Mouse (Mus musculus) lung, postnatal 36 days (tissue): Measurements from ENCODE around the gene Mlec.
"Not testable (repeated sequence)": the region's sequence is repeated elsewhere in the genome, so short reads cannot be mapped to it uniquely, and the experiment has no call there.

ENCODE experiments used
- DNase-seq: peaks from one replicate; pipeline ENCODE4 v3.0.0; 2022; ENCODE audit warnings: mixed read lengths

The Mlec gene

DNA sequence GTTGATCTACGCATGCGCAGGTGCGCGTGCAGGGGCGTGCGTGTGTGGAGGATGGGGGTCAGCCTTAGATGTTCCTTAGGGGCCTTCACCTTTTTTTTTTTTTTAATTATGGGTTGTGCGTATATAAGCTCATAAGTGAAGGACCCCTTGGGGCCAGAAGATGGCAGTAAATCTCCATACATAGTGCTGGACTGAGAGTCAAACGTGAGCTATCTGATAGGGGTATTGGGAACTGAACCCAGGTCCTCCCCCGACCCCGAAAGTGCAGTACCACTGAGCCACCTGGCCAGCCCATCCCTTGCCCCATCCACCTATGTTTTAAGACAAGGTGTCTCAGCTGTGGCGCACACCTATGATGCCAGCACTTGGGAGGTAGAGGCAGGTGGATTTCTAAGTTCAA is 21.6 kb upstream of the Mlec start:
- DNase-seq, result no peak

DNA sequence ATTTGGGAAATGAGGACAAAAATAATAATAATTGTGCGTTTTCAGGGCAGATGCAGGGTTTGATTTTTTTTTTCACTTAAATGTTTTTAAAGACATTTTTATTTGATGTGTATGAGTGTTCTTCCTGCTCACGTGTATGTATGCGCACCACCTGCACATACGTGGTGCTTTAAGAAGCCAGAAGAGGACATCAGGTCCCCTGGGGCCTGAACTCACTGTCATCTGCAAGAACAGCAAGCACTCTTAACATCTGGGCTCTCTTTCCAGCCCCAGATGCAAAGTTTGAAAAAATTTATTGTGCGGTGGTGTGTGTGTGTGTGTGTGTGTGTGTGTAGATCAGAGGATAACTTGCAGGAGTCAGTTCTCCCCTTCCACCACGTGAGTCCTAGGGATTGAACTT is 19.9 kb upstream of the Mlec start:
- DNase-seq, result no peak

DNA sequence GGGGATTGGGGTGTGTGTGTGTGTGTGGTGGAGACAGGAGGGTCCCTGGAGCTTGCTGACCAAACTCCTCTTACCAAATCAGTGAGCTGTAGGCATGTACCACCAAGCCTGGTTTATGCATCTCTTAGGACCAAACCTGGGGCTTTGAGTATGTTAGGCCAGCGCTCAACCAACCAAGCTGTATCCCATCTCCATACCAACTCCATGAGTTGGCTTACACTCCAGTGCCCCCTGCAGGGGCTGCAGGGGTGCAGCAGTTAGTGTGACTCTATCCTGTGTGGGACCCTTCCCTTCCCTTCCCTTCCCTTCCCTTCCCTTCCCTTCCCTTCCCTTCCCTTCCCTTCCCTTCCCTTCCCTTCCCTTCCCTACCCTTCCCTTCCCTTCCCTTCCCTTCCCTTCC is 16.6 kb upstream of the Mlec start:
- no peak for DNase-seq

DNA sequence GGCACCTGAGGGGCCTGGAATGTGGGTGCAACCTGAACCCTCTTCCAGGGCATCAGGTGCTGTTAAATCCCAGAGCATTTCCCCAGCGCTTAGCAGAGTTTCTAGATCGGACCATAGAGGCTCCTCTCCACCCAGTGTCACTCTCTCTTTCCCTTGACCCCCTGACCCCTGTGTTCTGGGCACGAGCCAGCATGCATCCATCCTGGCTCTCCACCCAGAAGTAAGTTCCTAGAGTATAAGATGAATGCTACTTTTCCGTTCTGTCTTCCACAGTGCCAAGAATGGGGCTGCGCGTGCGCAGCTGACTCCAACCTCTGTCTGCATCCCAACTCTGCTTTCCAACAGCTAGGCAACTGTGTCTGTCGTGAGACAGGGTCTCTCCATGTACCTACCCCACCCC is 12.2 kb upstream of the Mlec start:
- peak; percentile 36 for DNase-seq

DNA sequence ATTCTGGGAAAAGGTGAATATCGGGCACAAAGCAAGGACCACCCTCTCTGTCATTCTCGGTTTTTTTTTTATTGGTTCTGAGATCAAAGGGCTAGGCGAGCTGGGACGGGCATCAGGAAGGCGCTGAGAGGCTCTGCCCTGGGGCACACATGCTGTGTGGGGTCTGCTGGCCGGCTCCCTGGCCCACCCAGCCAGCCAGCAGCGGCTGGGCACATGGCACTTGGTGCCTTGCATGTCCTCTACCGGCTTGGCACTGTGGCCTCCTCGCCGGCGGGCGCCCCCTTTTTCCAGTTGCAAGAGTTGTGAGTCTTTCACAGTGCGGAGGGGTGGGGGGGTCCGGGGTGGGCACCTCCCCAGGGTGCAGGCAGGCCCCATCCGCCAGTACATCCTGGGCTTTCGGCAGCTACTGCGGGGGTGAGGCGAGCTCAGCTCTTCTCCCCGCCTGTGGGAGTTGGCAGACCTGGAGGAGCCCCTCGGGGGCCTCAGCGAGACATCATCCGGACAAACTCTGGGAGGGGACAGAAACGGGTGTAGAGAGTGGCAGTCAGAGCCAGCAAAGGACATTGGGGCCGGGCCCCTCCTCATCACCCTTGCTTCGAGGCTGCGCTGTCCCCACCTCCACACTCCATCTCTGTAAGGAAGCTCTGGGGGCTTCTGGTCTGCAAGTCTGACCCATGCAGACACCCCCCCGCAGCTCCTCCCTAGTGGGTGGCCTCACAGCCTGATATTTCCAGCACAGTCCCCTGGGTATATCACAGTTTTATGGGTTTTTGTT is 10.8 kb upstream of the Mlec start:
- DNase-seq, result no peak

DNA sequence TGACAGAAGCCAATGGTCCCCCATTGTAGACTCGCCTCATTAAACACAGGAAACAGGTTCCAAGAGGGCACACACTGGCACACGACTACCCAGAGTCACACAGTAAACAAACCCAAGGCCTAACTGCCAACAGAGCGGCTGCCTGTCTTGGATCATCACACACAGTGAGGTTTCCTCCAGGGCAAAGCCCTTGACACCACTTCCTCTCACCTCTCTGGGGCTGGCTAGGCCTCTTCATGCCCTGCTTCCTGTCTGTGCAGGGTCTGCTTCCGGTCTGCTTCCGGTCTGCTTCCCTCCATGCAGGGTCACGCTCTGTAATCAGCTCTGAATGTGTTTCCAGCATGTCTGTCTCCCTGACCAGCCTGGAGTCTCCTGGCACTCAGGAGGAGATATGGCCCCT is 9.4 kb upstream of the Mlec start:
- peak; percentile 58 for DNase-seq

DNA sequence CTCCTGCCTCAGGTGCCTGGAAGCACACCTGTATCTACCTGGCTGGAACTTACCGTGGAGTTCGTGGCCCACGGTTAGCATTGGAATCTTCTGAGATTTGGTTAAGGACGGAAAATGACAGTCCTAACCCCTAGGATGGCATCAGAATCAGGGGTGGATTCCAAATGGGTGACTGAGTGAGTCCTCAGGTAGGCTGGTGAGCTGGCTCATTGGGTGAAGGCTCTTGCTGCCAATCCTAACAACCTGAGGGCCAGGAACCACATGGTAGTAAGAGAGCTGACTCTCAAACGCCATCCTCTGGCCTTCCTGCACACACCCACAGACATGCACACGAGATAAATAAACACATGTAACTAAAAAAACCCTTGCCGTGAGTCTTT is 8.8 kb upstream of the Mlec start:
- DNase-seq, result no peak

DNA sequence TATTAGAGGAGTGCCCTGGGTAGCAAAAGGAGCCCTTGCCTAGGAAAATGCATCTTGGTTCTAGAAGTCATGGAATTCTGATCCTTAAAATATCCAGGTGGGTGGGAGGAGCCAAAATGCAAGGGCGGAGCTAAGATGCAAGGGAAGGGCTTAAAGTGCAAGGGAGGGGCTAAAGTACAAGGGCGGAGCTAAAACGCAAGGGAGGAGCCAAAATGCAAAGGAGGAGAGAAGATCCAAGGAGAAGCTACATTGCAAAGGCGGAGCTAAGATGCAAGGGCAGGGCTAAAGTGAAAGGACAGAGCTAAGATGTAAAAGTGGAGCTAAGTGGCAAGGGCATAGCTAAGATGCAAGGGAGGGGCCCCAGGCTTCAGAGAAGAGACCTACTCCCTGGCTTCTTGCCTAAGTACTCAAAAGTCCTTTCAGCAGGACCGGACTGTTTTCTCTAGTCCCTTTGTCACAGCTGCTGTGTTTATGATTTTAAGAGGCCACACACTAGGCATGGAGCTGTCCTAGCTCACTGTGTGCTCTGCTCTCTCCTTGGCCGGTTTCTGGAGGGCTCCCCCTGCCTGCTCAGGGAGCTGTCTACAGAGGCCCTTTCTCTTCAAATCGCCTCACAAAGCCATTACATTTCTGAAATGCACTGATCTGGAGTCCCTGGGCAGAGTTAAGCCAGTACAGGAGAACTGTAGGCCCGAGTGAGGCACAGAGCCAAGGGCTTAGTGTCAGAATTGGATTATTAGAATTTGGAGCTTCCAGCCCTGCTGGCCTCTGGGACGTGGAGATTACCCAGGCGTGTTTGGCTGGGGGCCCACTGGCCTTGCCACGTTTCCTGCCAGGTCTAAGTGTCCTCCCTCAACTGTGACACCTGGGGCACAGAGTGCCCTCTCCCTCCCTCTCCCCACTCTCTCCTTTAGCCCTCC is 8.2 kb upstream of the Mlec start:
- DNase-seq, result no peak

DNA sequence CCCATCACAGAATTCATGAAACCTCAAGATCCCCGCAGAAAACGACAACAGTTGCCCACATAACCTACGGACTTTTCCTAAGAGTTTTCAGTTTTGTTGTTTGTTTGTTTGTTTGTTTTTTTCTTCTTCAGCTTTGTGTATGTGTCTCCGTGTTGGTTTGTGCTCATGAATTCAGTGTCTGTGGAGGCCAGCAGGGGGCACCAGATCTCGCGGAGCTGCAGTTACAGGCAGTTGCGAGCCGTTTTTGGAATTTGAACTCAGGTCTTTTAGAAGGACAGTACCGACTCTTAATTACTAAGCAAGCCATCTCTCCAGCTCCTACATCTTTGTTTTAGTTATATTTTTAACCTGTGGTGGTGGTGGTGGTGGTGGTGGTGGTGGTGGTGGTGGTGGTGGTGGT is 7.4 kb upstream of the Mlec start:
- no peak for DNase-seq

DNA sequence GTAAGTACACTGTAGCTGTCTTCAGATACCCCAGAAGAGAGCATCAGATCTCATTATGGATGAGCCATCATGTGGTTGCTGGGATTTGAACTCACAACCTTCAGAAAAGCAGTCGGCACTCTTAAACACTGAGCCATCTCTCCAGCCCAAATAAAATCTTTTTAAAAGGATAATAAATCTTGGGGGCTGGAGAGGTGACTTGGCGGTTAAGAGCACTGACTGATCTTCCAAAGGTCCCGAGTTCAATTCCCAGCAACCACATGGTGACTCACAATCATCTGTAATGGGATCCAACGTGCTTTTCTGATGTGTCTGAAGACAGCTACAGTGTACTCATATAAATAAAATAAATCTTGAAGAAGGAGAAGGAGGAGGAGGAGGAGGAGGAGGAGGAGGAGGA is 6.5 kb upstream of the Mlec start:
- DNase-seq, result not testable (repeated sequence)

DNA sequence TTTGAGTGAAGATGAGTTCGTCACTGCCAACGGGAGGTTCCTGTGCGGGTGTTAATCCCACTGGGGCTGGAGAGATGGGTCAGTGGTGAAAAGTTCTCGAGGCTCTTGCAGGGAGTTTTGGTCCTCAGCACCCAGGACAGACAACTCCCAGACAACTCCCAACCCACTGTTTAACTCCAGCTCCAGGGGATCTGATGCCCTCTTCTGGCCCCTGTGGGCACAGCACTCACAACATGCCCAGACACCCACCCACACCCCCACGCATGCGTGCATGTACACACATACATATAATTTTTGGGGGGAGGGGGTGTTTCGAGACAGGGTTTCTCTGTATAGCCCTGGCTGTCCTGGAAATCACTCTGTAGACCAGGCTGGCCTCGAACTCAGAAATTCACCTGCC is 5.6 kb upstream of the Mlec start:
- DNase-seq, result peak; percentile 85

DNA sequence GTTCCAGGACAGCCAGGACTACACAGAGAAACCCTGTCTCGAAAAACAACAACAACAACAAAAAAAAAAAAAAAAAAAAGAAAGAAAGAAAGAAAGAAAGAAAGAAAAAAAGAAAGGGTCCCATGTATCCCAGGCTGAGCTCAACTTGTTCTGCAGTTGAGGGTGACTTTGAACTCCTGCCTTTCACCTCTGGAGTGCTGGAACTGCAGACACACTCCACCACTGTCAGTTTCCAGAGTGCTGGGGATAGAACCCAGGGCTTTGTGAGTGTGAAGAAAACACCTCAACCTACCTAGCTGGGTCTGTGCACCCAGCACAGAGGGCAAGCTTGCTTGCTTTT is 3.9 kb upstream of the Mlec start:
- not testable (repeated sequence) for DNase-seq

DNA sequence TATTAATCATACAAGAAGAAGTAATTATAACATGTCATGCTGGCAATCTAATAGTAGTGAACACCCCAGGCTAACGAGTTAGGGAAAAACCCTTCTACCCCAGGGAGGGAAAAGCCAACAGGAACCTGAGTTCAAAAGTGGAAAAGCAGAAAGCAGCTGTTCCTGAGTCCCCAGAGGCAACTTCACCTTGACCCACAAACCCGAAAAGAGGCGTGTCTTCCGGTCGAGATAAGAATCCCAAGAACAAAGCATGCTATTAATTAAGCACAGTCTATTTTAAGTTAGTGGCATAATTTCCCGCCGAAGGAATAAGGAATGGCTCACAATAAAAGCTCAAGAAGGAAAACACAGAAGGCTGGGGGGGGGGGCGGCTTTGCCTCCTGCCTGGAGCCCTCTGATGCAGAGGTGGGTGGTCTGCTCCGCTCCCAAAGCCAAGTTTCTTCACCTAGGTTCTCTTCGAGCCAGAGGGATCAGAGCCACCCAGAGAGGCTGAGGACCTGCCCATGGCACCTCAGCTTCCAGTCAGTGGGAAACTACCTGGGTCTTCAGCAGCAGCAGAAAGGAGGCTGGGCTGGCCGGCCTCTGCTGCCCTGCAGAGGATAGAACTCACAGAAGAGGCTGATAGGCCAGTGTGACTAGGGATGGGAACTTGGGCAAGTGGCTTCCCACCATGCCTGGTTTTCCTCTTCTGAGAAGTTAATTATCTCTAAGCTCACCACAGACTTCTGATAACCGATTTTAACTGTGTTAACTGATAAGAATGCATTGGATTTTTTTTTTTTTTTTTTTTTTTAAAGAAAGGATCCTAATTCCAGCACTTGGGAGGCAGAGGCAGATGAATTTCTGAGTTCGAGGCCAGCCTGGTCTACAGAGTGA is 3.3 kb upstream of the Mlec start:
- no peak for DNase-seq

DNA sequence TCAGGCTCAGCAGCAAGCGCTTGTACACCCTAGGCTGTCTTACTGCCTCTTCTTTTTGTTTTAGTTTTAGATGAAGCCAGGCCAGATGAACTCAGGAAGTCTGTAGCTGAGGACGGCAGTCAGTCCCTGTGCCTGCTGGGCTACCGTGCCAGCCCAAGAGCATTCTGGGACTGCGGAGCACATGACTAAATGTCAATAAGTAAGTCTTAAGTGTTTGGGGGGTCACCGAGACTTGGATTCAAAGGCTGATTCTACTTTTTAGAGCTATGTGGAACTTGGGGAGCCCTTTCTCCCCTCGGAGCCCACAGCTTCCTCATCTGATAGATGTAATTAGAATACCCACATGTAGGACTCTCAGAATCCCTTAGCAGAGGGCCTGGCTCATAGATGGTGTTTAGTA is 2.7 kb upstream of the Mlec start:
- DNase-seq, result no peak

DNA sequence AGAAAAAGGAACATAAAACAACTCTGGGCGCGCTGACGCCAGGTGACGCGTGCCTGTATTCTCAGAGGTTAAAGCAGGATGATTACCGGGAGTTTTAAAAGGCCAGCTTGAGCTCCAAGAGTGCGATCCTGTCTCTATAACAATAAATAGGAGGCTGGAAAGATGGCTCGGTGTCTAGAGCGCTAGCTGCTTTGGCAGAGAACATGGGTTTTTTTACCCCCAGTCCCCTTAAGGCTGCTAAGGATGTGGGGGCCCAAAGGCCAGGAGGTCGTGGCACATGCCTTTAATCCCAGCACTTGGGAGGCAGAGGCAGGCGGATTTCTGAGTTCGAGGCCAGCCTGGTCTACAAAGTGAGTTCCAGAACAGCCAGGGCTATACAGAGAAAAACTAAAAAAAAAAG is 1.2 kb upstream of the Mlec start:
- DNase-seq, result no peak

DNA sequence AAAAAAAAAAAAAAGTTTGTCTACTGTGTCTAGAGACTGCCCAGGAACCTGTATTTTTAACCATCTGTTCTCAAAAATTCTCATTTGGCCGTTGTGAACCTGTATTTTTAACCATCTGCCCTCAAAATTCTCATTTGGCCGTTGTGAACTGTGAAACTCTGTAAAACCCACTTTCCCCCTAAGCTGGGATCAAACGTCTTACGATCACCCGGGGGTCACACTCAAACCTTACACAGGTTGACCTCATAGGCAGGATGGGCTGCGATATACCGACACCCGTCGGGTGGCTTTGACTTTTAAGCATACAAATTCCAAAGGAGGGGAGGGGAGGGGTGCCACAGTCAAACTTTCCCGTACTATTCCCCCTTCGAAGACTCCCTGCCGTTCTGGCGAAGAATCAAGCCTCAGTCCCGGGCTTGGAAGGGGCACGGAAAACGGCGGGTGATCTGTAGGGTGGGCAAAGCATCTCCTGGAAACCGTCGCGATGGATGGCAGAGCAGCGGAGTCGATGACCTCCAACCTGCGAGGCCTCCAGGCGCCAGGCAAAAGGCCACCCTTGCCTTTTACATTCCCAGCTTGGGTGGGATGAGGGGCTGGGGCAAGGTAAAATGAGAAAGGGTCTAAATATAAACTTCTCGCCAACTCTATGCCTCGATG is 918 bp downstream of the Mlec start:
- no peak for DNase-seq

DNA sequence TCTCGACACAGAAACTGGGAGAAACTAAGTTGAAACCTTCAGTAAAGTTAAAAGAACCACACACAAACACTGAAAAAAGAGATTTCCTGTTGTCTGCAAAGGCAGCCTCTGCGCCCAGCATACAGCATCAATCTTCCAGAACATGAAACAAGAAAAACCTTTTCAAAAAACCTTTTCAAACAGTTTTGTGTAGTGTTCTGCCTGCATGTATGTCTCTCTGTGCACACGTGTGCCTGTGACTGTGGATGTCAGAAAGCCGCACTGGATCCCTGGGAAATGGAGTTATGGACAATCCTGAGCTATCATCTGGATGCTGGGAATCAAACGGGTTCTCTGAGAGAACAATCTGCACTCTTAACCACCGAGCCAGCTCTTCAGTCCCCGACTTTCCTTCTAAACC is 1.6 kb downstream of the Mlec start:
- no peak for DNase-seq

DNA sequence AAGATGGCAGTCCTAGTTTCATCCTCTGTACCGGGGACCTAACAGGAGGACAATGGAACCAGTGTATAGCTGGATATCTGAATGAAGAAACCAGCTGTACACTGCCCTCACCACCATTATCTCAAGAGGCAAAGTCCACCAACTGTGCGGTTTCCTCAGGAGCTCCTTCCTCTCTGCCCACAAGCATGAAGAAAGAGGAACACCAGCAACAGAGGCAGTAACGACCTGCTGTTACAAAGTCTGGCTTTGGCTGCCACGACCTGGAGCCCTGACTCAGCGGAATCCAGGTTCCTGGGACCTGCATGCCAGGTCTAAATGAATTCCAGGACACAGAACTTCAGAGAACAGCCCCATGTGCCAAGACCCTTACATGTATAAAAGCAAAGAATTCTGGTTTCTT is 2.1 kb downstream of the Mlec start:
- DNase-seq, result peak; percentile 63

DNA sequence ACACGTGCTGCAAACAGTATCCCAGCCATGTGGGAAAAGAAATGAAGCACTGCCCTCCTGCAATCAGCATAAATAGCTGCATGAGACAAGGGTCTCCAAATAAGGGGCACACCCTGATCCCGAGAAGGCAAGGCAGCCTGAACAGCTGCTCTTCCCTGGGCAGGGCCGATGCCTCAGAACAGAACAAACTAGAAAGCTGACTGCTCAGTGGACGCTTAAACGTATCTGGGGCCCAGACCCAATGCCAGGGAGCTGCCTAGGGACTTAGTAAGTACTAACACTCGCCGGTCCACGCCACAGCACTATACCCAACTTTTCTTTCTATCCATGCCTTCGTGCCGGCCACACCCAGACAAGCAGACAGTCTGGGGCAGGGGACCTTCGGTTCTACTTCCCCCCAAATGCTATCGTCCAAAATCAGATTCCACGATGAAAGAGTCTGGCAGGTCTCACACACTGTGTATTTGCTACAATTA is 2.8 kb downstream of the Mlec start:
- no peak for DNase-seq

DNA sequence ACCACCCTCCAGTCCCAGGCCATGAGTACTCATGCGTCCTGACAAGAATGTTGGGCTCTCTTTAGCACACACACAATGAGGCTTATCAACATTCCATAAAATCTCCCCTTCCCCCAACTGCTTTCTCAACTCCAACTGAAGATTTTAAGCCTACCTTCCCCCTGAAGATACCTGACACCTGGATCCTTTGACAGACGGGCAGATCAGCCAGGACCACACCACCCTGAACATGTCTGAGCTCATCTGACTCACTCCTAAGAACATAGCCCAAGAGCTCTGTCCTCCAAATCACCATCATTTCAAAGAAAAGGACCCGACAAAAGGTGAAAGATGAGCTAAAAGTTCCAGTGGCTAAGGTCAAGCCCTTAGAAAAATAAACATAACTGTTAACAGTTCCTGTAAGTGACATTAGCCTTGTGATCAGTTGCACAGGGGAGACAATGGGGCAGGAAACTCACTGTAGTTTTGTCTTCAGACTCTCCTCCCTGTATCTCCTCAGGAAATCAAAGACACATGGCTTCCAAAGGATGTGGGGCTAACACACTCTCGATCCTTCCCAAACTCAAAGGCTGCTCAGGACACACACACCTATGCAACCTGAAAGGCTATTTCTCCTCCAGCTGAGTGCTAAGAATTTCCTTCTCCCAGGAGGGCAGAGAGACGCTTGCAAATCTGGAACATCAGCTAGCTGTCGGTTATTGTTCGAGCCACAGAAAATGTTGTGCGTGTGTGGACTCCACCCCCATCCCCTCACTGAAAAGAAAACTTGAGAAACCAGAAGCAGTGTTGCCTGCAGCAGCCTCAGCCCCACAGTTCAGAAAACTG is 5.6 kb downstream of the Mlec start:
- no peak for DNase-seq

DNA sequence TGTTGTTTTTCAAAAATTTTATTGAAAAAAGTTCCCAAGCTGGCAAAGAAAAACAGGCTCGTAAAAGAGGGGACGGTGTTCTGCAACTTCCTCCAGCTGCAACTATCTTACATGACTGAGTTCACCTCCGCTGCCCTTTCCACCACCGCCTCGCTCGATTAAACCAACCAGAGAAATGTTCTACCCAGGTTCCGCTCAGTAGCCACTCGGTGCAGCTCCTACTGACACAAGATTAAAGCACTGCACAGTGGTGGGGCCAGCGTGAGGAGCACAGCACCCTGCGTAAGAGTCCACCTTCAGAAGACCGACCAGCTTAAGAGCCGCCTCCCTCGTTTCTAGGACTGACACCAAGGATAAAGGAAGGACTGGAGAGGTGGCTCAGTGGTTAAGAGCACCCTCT is 6.5 kb downstream of the Mlec start:
- no peak for DNase-seq

DNA sequence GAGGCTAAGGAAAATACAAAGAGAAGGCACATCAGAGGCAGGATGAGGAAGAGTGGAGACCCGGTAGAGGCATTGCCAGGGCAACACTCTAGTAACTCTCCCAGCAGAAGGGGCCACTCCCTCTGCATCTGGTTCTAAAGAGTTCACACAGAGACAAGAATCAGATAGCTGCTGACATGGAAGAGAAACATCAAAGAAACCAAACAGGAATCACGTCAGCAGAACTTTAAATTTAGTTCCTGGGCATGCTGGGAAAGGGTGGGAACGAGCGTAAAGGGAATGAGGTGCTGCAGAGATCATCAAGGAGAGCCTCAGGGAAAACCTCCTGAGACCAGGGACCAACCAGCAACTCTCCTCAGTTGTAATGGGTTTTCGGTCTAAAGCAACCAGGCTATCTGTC is 7.0 kb downstream of the Mlec start:
- DNase-seq, result no peak
